Mouse (Mus musculus) liver, postnatal 0 days (tissue): ENCODE results near the gene Nbl1.

Experiments used
- CTCF ChIP-seq: sonication (generic); IDR thresholded peaks from 2 replicates; pipeline ENCODE4 v1.5.1; 2016; ENCODE audit warnings: antibody characterized with exemption, low read depth
- EP300 ChIP-seq: IDR thresholded peaks from 2 replicates; pipeline ENCODE4 v1.6.1; 2016; ENCODE audit warnings: antibody characterized with exemption, low read depth, mild to moderate bottlenecking

- TF ChIP-seq EP300 (no peak), CTCF (no peak)
These were observed 54.8 kb downstream of the Nbl1 start for GRCm38 (mm10) chr4:139037795-139038607.
